ENCODE assay signal across 24 mouse cellular contexts in the genomic region with DNA sequence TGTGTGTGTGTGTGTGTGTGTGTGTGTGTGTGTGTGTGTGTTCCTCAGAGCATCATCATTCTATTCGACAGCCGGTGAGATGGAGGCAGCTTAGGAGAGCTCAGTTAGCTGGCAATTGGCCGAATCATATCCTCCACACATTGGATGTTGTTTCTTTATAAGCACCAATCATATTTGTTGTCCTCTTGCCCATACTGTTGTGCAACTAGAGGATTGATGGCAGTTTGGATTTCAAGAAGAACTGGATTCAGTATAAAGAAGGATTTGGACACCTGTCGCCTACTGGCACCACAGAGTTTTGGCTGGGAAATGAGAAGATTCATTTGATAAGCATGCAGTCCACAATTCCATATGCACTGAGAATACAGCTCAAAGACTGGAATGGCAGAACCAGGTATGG. TPM values are rescaled to one million over a fixed set of nuclear protein-coding genes. Genes with fewer than 3 reads are reported as not detected.
DNase-seq lines count a peak whose midpoint lies in the region; ATAC-seq and TF ChIP-seq lines count a peak whose summit lies in the region.
"Had no signal": no experiment of that assay in that cellular context is flagged by ENCODE, and none has a peak within 500 bp of the region (broad histone marks: within the 10 kb centered on the region; RNA-seq: fewer than 3 reads in every experiment).

No protein-coding gene starts in this region.

- TF ChIP-seq CTCF in liver, adult 2 months (IDR thresholded peaks at IDR 0.05; ENCODE audit: low read depth, low read length), result no peak

- TF ChIP-seq POLR2A in liver, adult 2 months (IDR thresholded peaks at IDR 0.05; ENCODE audit: extremely low read depth, insufficient read depth, low read length), result 0 out of 2 replicates have a peak, but pooled peaks have one; percentile 11

- DNase-seq in liver, adult 2 months (ENCODE audit: extremely low read depth, low read depth, low spot score), result peak; percentile 98
- DNase-seq in liver, result no peak
- DNase-seq in liver, embryonic 11.5 days (ENCODE audit: low spot score), result no peak
- no peak for DNase-seq in left cerebral cortex, postnatal 25 days (ENCODE audit: low spot score in 2 of 2)
- DNase-seq in c-Kit-positive CD71-positive TER-119-positive erythroid progenitor cells, embryonic 14.5 days (ENCODE audit: low spot score), result no peak
- DNase-seq: adrenal gland, adult 2 months; adrenal gland, postnatal 25 days; cerebellum, adult 11 months; cerebellum, adult 8-10 months; cerebellum, postnatal 25 days; forebrain, postnatal 0 days; gastrocnemius, postnatal 14 days; heart, postnatal 10 days; heart, postnatal 4 days had no signal

- peaks cover 54% of the 10 kb centered on the region for H3K36me3 ChIP-seq in liver, adult 2 months (ENCODE audit: control insufficient read depth, insufficient read depth, low read length)
- no peaks in the 10 kb centered on the region for H3K36me3 ChIP-seq in liver, embryonic 11.5 days (ENCODE audit: control insufficient read depth, insufficient read depth, low read length)
- no peaks in the 10 kb centered on the region for H3K36me3 ChIP-seq in liver, embryonic 16.5 days (ENCODE audit: control insufficient read depth, insufficient read depth)
- H3K36me3 ChIP-seq: embryonic facial prominence, embryonic 12.5 days; heart, embryonic 10.5 days; hindbrain, embryonic 13.5 days had no signal

- peaks cover 6% of the 10 kb centered on the region; the same call in 1 of the 2 replicates for H3K4me1 ChIP-seq in liver, adult 2 months (ENCODE audit: control insufficient read depth, insufficient read depth, low read length)
- H3K4me1 ChIP-seq in liver, embryonic 11.5 days (replicated peaks; ENCODE audit: control insufficient read depth, insufficient read depth, low read length), result no peaks in the 10 kb centered on the region
- no peaks in the 10 kb centered on the region for H3K4me1 ChIP-seq in liver, embryonic 16.5 days (ENCODE audit: control insufficient read depth, low read depth, low read length)
- H3K4me1 ChIP-seq: embryonic facial prominence, embryonic 12.5 days; forebrain, embryonic 13.5 days; heart, embryonic 10.5 days; hindbrain, embryonic 13.5 days had no signal

- no peak for ATAC-seq in liver, embryonic 11.5 days (replicated peaks; ENCODE audit: low FRiP score)
- ATAC-seq in liver, embryonic 16.5 days (ENCODE audit: low read depth), result no peak
- ATAC-seq: forebrain, embryonic 13.5 days; forebrain, postnatal 0 days had no signal

- peak overlapping the region; percentile 82 for H3K4me3 ChIP-seq in liver, adult 2 months (ENCODE audit: insufficient read depth, low read depth, low read length)
- no peak overlapping the region for H3K4me3 ChIP-seq in liver, embryonic 11.5 days (ENCODE audit: low read depth, low read length)
- peak overlapping the region; percentile 44; the same call in 1 of the 2 replicates for H3K4me3 ChIP-seq in liver, embryonic 16.5 days (ENCODE audit: low read depth, low read length)
- H3K4me3 ChIP-seq: embryonic facial prominence, embryonic 12.5 days; forebrain, embryonic 13.5 days; heart, embryonic 10.5 days; hindbrain, embryonic 13.5 days had no signal

- H3K9ac ChIP-seq in liver, adult 2 months (ENCODE audit: low read depth, low read length), result peak overlapping the region; percentile 83
- no peak overlapping the region for H3K9ac ChIP-seq in liver, embryonic 11.5 days (ENCODE audit: low read depth, low read length)
- H3K9ac ChIP-seq in liver, embryonic 16.5 days (ENCODE audit: low read depth, low read length), result no peak overlapping the region
- H3K9ac ChIP-seq: embryonic facial prominence, embryonic 12.5 days; forebrain, embryonic 13.5 days; forebrain, postnatal 0 days; hindbrain, embryonic 13.5 days had no signal

- H3K27ac ChIP-seq in liver, adult 2 months (replicated peaks; ENCODE audit: insufficient read depth, low read depth, low read length), result peak overlapping the region; percentile 97
- H3K27ac ChIP-seq in liver, embryonic 11.5 days (ENCODE audit: low read depth, low read length), result no peak overlapping the region
- H3K27ac ChIP-seq in liver, embryonic 16.5 days (ENCODE audit: low read length), result no peak overlapping the region
- H3K27ac ChIP-seq: embryonic facial prominence, embryonic 12.5 days; forebrain, embryonic 13.5 days; heart, embryonic 10.5 days; hindbrain, postnatal 0 days had no signal

- H3K4me2 ChIP-seq in liver, embryonic 11.5 days, result peak overlapping the region; percentile 42; the same call in 1 of the 2 replicates
- H3K4me2 ChIP-seq in liver, embryonic 16.5 days (ENCODE audit: low read depth, low read length), result peak overlapping the region; percentile 40
- H3K4me2 ChIP-seq: embryonic facial prominence, embryonic 12.5 days; forebrain, embryonic 13.5 days; hindbrain, embryonic 13.5 days had no signal

- intact Hi-C loops in left cerebral cortex, postnatal 25 days (cut with DNase I), result no loop called here

- no peaks in the 10 kb centered on the region for H3K27me3 ChIP-seq in liver, adult 2 months (ENCODE audit: control insufficient read depth, insufficient read depth, low read length)
- H3K27me3 ChIP-seq in liver, embryonic 11.5 days (replicated peaks; ENCODE audit: control insufficient read depth, insufficient read depth, low read length), result no peaks in the 10 kb centered on the region
- no peaks in the 10 kb centered on the region for H3K27me3 ChIP-seq in liver, embryonic 16.5 days (ENCODE audit: control insufficient read depth, insufficient read depth, low read depth, low read length)
- H3K27me3 ChIP-seq: embryonic facial prominence, embryonic 12.5 days; forebrain, embryonic 13.5 days; hindbrain, embryonic 13.5 days had no signal

- no peaks in the 10 kb centered on the region for H3K9me3 ChIP-seq in liver, embryonic 11.5 days (ENCODE audit: control insufficient read depth, low read length)
- H3K9me3 ChIP-seq in liver, embryonic 16.5 days (replicated peaks; ENCODE audit: control insufficient read depth, low read length), result no peaks in the 10 kb centered on the region
- H3K9me3 ChIP-seq: embryonic facial prominence, embryonic 12.5 days; forebrain, embryonic 13.5 days; heart, embryonic 10.5 days; hindbrain, embryonic 13.5 days had no signal

- WGBS in liver, adult 2 months, result 15% methylated on average over 4 of the region's 4 CpGs
- WGBS in liver, embryonic 11.5 days, result 88% methylated on average over 4 of the region's 4 CpGs
- 60% methylated on average over 4 of the region's 4 CpGs for WGBS in liver, embryonic 16.5 days (ENCODE audit: insufficient replicate concordance)

- no peaks in the 10 kb centered on the region; the same call in none of the 2 replicates for H3K79me2 ChIP-seq in liver, adult 2 months (ENCODE audit: control insufficient read depth, insufficient read depth, low read length)

RNA-seq across cellular contexts. Expression of a gene that starts 3.6 kb away (rescaled TPM):
- total RNA-seq in liver, adult 2 months (2014; rRNA removed), result 3,843 and 4,358 TPM in 2 replicates
- 2,564 and 2,816 TPM in 2 replicates for polyA plus RNA-seq in liver, adult 2 months (2012; rRNA removed)
- polyA plus RNA-seq in liver, embryonic 11.5 days (2014; fragmentation: Nextera tagmentation; extraction: Ambion mirVana), result 178 and 182 TPM in 2 replicates
- polyA plus RNA-seq in liver, embryonic 16.5 days (2015; fragmentation: Nextera tagmentation; extraction: Ambion mirVana), result 1,261 and 1,385 TPM in 2 replicates
- not detected for total RNA-seq in left cerebral cortex, postnatal 25 days (2021)
- total RNA-seq: gastrocnemius, postnatal 14 days; granulocyte monocyte progenitor cell, adult 5-6 weeks; heart, postnatal 10 days; hindbrain, postnatal 0 days had no signal
- polyA plus RNA-seq: cortical plate, adult 2 months; forebrain, embryonic 13.5 days; forebrain, postnatal 0 days; heart, embryonic 14.5 days; hindbrain, embryonic 13.5 days had no signal

RNA-seq across cellular contexts. Expression of a gene that starts 14.7 kb away (rescaled TPM):
- total RNA-seq in liver, adult 2 months (2014; rRNA removed), result 3,320 and 3,369 TPM in 2 replicates
- 877 and 984 TPM in 2 replicates for polyA plus RNA-seq in liver, adult 2 months (2012; rRNA removed)
- polyA plus RNA-seq in liver, embryonic 11.5 days (2014; fragmentation: Nextera tagmentation; extraction: Ambion mirVana), result 161 and 182 TPM in 2 replicates
- polyA plus RNA-seq in liver, embryonic 16.5 days (2015; fragmentation: Nextera tagmentation; extraction: Ambion mirVana), result 1,431 and 1,544 TPM in 2 replicates
- total RNA-seq in left cerebral cortex, postnatal 25 days (2021), result not detected
- total RNA-seq: ES-E14; forebrain, postnatal 0 days; gastrocnemius, postnatal 14 days; granulocyte monocyte progenitor cell, adult 5-6 weeks; hindbrain, postnatal 0 days had no signal
- polyA plus RNA-seq: cortical plate, adult 2 months; forebrain, embryonic 13.5 days; heart, embryonic 14.5 days; hindbrain, embryonic 13.5 days; hindbrain, postnatal 0 days had no signal

RNA-seq across cellular contexts. Expression of a gene that starts 38.5 kb away (rescaled TPM):
- 2,420 and 2,798 TPM in 2 replicates for total RNA-seq in liver, adult 2 months (2014; rRNA removed)
- polyA plus RNA-seq in liver, adult 2 months (2012; rRNA removed), result 918 and 923 TPM in 2 replicates
- polyA plus RNA-seq in liver, embryonic 11.5 days (2014; fragmentation: Nextera tagmentation; extraction: Ambion mirVana), result 176 and 188 TPM in 2 replicates
- polyA plus RNA-seq in liver, embryonic 16.5 days (2015; fragmentation: Nextera tagmentation; extraction: Ambion mirVana), result 794 and 880 TPM in 2 replicates
- total RNA-seq in left cerebral cortex, postnatal 25 days (2021), result not detected
- total RNA-seq: adrenal gland, postnatal 25 days; ES-E14; forebrain, postnatal 0 days; gastrocnemius, postnatal 14 days; granulocyte monocyte progenitor cell, adult 5-6 weeks; hindbrain, postnatal 0 days had no signal
- polyA plus RNA-seq: cortical plate, adult 2 months; forebrain, embryonic 13.5 days; forebrain, postnatal 0 days; hindbrain, embryonic 13.5 days; hindbrain, postnatal 0 days had no signal

RNA-seq across cellular contexts. Expression of a gene that starts 44.2 kb away (rescaled TPM):
- total RNA-seq in liver, adult 2 months (2014; rRNA removed), result 34.1 and 35.1 TPM in 2 replicates
- 20.7 and 21.8 TPM in 2 replicates for polyA plus RNA-seq in liver, adult 2 months (2012; rRNA removed)
- polyA plus RNA-seq in liver, embryonic 11.5 days (2014; fragmentation: Nextera tagmentation; extraction: Ambion mirVana), result 92.7 and 103 TPM in 2 replicates
- 40.9 and 45.1 TPM in 2 replicates for polyA plus RNA-seq in liver, embryonic 16.5 days (2015; fragmentation: Nextera tagmentation; extraction: Ambion mirVana)
- total RNA-seq in left cerebral cortex, postnatal 25 days (2021), result 10 to 100 TPM; 38.6 to 41.9 TPM
